Mouse (Mus musculus) cerebellum, adult 9-11 months (tissue): ENCODE data around the gene Itpk1.

Experiments
- DNase-seq: peaks from one replicate; pipeline ENCODE4 v3.0.0; 2022

Gene Itpk1

DNA sequence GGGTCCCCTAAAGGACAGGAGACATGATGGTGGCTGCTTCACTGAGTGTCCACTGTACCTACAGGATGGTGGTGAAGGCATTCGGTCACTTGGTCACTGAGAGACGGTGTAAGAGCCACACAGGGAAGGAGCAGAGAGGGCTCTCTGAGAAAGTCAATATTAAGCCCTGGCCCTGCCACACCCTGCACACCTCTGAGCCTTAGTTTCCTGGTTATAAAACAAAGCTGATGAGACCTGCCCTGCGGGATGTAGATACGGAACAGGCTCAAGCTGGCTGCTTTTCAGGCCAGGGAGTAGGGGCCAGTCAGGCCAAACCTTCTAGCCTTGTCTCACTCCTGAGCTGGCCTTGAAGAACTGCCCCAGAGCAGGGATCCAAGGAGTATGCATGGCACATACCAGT, 82.9 kb downstream of the Itpk1 start:
- DNase-seq = no peak

DNA sequence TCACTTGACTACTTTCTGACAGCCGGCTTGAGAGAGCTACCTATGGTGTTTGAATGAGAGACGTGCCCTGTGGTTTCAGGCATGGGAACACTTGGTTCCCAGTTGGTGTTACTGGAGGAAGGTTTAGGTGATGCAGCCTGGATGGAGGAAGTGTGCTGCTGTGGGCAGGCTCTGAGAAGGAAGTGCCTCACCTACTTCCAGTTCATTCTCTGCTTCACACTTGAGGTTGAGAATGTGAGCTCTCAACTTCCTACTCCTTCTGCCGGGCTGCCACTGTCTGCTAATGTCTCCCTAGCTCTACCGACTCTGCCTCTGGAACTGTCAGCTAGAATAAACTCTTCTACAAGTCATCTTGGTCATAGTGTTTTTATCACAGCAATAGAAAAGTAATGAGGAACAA, 83.5 kb downstream of the Itpk1 start:
- DNase-seq = no peak

DNA sequence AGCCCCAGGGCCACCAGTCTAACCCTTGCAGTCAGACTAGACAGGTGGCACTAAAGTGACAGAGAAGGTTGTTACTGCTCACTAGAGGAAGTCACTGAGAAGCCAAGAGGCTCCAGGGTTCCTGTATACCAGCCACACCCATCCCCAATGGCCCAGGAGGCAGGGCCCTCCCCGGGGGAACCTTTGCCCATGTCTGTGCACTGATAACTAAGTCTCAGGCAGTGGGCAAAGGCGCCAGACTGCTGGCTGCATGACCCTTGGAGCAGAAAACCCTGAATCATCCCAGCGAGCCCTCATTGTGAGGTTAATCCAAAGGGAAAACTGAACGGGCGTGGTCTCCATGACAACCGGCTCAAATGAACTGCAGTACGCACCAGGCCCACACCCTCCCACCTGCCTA, 84.8 kb downstream of the Itpk1 start:
- DNase-seq = no peak

DNA sequence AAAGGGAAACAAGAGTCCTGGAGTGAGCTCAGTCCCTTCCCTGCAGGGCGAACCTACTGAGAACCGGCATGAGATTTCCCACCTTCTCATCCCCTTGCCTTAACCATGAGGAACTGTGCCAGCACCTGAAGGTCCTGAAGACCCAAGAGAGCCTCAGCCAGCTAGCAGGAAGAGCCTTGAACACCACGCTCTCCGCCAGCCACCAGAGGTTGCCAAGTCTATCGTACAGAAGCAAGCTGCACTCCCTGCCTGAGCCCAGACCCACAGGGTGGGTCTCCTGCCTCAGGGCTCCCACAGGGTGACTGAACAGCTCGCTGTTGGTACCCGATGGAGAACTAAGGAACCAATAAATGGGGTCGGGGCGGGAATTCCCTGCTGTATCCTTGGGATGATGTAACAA, 86.6 kb downstream of the Itpk1 start:
- DNase-seq = peak; percentile 46

DNA sequence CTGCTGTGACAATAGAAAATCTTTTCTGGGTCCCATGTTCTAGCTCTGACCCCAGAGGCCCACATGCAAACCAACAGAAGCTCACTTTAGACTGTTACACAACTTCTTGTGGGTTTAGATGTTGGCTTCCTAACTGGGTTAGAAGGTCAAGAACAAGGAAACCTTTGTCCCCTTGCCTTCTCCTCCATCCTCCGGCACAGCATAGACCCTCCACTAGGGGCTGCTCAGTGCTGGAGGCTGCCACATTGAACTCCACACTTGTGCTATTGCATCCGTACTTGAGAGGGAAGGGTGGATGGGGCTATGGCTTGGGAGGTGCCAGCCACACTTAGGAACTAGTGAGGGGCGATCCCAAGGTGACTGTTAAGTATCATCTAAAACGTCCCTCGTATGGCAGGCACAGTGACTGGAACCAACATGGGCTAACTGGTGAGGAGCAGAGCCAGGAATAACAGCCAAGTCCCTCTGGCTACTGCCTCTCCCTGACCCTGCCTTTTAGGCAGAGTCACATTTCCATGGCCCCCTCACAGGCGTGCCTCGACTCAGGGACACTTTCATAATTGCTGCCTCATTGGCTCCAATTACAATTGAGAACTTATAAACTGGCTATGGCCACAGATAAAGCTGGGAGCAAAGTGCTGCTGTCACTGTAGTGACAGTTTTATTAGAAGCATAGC, 87.7 kb downstream of the Itpk1 start:
- no peak for DNase-seq

DNA sequence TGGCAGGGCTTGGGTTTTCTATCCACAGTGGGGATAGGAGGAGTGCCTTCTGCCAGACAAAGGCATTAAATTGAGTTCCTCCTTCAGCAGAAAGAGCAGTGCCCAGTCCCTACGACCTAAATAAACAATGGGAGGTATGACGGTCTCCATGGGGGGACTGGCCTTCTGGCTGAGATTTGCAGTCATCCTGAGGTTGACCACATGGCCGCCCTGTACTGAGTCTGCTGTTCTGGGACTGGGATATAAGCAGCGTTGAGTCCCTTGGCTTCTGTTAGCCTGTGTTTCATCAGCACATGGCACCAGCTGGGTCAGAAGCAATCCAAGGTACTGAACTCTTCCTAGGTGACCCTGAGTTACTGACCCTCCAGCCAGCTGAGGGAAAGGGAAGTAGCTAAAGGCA, 88.5 kb downstream of the Itpk1 start:
- DNase-seq = peak; percentile 82

DNA sequence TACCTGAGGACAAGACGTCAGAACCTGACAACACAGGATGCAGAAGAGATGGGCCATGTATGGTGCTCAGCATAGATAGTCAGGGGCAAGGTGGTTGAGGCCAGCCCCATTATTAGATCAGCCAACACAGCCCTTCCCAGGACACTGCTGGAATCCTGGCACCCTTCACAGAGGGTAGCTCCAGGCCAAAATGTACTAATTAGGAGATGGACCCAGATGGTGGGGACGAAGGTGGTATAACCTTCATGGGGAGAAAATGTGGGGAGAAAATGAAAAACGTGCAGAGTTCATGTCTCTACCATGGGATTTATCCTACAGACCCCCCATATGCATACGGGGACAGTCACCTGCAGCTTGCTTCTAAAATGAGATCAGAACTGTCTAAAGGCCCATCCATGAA, 91.3 kb downstream of the Itpk1 start:
- peak; percentile 84 for DNase-seq

DNA sequence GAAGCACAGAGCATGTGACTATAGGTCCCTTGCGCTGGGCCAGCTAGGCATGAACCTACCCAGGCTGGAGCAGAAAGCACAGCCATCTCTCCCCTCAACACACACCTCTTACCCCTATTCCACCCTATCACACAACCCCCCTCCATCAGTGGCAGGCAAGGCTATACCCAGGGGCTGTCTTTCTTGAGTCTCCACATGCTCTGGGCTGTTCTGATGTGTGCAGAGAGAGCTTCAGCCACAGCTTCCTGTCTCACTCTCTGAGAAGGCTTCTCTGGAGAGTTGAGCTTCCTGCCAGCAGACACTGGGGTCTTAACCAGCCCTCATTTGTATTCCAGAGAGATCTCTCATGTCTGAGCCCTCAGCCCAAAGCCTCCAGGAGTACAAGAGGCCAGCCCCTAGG, 92.3 kb downstream of the Itpk1 start:
- DNase-seq = no peak

DNA sequence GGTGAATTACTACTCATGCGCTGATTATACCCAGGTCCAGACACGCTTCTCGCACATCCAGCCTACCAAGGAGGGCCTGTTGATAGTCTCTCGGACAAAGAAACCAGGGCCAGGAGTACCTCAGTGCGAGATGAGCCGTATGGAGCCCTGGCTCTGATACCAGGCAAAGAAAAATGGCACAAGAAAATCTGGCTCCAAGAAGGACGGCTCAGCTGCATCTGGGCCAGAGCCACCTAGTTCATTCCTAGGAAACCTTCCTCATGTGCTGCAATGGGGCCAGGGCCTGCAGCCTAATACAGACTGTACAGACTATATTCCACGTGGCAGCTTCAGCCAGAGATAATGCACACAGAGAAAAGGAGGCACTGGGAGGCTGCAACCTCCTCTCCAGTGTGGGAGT, 93.8 kb downstream of the Itpk1 start:
- no peak for DNase-seq

DNA sequence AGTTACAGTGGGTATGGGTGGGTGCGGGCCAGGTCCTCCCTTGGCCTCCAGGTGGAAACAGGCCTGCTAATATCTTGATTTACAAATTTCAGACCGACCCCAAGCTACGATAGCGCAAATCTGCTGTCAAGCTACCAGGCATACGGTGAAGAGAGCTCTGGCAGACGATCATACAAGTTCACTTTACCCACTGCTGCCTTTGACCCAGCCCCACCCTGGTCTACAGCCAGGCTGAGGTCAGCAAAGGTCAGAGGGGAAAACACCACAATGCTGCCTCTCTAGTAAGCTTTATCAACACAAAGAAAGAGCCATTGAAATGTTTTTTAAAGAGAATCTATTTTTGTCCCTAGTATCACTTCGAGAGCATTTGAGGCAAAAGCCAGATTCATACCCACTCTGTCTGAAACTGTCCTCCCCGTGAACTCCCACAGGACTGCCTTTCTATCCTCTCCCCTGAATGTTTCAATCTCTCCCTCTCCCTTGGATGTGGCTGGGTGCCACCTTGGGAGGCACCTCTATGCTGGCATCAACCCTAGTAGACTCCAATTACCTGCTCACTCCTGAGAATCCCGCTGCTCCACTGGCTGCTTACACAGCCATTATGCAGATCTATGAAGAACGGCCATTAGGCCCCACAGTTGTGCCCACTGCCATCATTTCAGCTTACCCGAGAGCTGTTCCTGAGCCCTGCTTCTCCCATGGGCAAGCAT, 96.8 kb downstream of the Itpk1 start:
- peak; percentile 68 for DNase-seq

DNA sequence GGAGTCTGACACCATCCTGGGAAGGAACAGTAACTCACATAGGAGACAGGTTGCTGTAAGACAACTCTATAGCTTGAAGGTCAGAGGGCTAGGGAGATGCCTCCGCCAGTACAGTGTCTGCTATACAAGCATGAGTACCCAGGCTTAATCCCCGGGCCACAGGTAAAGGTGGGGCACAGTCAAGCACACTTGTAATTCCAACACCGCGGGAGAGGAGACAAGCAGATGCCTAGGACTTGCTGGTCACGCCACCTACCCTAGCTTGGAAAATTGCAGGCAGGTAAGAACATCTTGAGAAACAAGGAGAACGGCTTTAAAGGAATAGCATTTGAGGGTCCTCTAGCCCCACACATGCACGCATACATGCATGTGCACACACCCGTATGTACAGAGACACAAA, 97.7 kb downstream of the Itpk1 start:
- DNase-seq = no peak

DNA sequence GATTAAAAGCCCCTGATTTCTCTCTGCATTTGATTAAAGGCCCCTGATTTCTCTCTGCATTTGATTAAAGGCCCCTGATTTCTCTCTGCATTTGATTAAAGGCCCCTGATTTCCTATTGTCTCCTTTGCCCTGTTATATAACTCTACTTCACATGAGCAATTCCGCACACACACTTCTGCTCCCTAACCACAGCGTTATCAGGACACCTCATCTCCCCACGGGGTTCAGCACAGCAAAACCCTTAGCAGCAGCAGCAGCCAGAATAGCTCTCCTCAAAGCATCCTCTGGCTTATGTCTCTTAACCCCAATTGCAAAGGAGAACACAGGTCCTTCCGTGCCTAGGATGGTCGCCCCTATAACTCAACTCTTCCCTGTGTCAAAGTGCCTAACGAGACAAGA, 99.1 kb downstream of the Itpk1 start:
- no peak for DNase-seq

DNA sequence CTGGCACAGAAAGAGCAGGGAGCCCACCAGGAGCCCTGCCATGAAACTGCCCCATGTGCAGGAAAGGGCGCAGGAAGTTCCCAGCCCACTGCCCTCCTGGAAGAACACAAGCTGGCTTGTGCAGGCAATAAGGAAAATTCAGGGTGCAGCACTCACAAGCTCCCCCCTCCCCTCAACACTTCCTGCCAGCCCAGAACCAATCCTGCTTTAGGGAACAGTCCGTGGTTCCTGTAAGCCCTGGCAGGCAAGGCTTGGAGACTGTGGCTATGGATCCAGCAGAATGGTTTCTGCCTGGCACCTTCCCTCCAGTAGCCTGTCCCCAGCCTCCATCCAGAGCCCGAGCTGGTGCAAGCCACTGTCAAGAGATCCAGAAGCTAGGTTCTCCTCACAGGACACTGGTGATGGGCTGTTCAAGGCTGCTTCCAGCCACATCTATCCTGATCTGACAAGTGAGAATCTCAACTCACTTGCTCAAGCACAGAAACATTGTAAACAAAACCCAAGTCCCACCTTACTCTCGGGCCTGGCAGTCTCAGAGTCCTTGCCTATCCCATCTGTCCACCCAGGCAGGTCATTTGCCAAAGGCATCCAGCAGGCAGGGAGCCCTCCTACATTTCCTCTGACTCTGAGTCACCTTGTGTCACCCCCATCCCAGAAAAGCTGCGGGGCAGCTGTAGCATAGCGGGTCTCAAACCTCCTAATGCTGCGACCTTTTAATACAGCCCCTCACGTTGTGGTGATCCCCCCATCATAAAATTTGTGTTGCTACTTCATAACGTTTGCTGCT, 102.3 kb downstream of the Itpk1 start:
- peak; percentile 70 for DNase-seq

DNA sequence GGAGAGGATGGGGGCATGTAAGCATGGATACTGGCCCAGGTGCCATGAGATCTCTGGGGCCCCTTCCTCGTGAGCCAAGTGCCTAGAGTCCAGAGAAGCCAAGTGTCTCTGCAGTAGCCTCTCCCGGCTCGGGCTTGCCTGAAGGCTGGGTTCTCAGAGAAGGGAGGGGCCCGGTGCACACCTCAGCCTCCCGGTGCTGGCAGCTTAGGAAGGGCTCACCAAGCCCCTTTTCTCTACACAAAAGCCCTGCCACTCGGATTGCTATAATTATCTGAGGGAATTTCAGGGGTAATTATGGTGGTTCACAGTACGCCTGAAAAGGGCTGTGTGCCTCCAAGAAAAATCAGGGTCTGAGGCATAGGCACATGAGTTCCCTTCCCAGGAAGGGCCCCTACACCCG, 102.9 kb downstream of the Itpk1 start:
- DNase-seq = peak; percentile 45

DNA sequence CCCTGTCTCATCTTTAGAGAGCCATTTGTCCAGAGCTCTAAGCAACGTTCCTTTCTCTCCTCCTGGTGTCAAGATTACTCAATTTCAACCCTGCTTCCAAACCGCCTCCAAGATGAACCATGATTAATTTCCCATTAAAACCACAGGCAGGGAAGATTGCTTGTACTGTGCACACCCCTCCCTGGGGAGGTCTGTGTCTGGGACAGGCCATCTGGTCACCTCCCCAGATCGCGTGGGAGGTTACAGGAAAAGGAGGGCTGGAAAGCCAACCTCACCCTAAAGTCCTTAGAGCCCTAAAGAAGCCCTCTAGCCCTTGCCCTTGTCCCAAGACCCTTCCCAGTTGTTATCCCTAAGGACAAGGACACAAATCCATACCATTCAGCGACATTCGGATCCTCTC, 104.4 kb downstream of the Itpk1 start:
- DNase-seq = peak; percentile 79

DNA sequence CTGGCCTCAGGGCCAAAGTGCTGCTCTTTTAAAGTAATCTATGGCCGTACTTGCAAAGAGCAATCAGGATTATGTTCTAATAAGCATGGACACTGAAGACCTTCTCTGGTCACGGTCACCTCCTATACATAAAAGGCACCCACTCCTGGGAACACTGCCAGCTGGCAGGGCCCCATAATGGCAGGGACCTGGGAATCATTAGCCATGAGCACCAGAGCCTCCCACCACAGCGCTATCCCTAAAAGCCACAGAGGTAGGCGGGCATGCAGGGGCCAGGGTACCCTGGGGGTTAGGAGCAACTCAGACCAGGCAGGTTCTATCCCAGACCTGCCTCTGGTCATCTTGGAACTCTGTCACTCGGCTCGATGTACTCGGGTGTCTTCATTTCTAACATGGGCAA, 104.9 kb downstream of the Itpk1 start:
- peak; percentile 73 for DNase-seq

DNA sequence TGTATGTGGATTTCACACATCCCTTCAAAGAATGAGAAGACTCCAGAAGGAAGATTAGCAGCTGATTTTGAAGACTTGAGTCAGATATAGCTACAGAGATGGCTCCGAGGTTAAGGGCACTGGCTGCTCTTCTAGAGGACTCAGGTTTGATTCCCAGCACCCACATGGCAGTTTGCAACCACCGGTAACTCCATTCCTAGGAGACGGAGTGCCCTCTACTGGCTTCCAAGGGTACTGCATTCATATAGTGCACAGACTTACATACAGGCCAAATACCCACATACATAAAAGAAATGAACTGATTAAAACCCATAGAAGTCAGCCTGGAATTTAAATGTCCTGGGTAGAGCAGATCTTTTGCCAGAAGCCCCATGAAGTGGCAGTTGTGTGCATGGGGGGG, 106.2 kb downstream of the Itpk1 start:
- DNase-seq = no peak

DNA sequence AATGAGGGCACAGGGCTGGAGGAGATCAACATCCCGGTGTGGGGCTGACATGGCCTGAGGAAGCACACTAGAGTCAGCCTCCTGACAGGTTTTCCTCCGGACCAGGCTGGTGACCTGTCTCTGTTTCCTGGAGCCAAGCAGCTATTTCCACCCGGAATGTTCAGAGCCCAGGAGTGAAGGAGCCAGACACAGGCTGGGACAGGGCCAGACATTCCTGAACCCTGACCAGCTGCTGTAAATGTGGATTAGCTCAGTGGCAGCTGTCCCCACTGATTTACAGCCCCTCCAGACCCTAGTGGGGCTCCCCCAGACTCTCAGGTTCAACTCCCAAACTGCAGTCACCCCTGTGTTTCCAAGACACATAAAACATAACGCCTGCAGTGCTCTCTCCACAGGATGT, 107.3 kb downstream of the Itpk1 start:
- DNase-seq = peak; percentile 39

DNA sequence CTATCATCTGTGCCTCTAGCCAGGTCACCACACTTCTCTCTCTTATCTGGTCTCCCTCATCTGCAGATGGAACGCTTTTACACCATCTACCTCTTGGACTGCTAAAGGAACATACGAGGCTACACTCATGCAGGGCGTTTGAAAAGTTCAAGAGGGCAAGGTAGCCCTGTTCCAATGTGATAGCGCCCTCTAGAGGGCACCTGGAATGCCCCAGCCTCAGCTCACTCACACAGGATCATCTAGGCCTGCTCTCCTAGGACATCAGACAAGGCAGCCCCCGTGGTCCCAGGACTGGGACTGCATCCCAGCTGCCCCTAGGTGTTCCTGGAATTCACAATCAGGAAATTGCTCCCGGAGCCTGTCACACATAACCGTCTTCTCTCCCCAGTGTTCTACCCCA, 108.3 kb downstream of the Itpk1 start:
- DNase-seq = peak; percentile 51

DNA sequence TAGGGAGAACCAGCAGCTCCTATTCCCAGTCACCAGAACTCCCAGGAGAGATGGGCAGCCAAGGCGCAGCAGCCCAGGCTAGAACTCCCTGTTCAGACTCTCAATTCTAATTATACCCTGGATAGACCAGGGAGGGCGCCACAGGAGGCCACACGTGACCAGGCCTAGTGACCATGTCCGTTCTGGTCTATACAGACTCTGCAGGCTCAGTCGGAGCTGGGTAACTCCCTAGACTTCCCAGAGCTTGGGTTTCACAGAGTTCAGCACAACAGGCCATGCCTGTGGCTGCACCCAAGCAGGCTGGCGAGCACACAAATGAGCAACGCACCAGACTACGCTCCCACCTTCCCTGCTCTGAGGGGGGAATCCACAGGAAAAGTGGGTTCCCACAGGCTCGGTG, 110.1 kb downstream of the Itpk1 start:
- no peak for DNase-seq

DNA sequence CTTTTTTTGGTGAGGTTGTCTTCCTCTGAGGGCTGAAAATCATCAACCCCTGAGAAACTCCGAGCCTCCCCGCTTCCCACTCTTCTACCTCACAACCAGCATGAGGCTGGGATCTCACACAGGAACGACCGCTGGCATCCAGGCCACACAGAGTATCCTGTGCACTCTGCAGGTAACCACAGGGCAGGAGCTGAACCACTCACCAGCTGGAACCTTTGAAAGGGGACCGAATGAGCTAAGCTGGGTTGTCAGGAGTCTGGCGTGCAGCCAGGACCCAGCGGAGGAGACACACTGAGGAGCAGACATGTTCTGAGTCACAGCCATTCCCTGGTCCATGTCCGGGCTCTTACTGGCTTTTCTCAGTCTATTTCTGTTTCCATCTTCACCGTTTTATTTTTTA, 111.0 kb downstream of the Itpk1 start:
- DNase-seq = peak; percentile 90

DNA sequence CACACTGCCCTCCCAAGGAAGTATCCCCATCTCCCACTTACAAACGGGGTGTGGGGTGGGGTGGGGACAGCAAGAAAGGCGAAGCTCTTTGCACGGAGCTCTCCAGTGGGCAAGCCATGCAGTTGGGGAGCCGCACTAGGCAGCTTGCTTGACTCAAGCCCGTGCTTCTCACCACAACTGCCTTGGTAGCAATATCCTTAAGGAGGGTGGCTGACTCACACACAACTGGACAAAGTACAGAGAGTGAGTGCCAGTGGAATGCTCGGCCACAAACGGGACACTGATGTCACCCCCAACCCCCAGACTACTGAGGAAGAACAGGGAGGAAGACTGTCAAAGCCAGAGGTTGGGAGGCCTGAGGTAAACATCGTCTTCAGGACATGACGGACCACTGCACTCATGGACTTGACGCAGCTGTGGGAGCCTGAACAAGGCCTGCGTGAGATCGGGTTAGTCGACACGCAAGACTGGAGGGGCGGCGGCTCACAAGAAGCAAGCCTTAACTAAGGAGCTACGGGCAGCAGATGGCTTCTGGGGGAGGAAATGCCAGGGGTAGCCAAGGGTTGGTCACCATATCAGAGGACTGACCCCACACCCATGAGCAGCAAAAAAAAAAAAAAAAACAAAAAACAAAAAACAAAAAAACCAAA, 113.9 kb downstream of the Itpk1 start:
- no peak for DNase-seq

DNA sequence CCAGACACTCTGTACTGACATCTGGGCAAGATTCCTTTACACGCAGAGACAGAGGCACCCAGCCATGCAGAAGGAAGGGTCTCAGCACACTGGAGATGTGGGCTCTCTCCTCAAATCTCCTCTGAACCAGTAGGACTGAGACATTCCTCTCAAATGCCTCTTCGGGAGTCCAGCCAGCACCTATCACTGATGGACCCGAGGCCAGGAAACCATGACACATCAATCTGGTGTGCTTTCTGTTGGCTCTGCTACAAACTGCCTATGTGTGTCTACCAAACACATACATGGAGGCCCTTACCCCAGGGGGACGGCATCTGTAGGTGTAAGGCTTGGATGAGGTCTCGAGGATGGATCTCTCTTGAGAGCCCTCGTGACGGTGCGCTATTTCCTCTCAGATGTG, 117.6 kb downstream of the Itpk1 start:
- no peak for DNase-seq
